Mouse (Mus musculus) inflammation-experienced regulatory T-cells, adult 6 months (primary cell): ENCODE results near the gene Hadhb. TPM values are rescaled to one million over a fixed set of nuclear protein-coding genes. Genes with fewer than 3 reads are reported as not detected.

ENCODE experiments used
- ATAC-seq: one replicate; pipeline ENCODE4 v1.8.0; 2017
- polyA plus RNA-seq, 3 experiments: library from polyadenylated mRNA; unstranded; fragments of 100-300 nt; shearing (Covaris generic); gene quantifications; one replicate each; pipeline ENCODE4 v1.2.1; 2017

Hadhb gene
- polyA plus RNA-seq, 3 experiments from 2014 or later, result 114 to 157 (median 125) TPM

GRCm38 (mm10) chr5:30128680-30129079 is 26.4 kb upstream of the Hadhb start:
- no peak for ATAC-seq

GRCm38 (mm10) chr5:30131246-30131645 is 23.8 kb upstream of the Hadhb start:
- no peak for ATAC-seq

- no peak for ATAC-seq
Measured at GRCm38 (mm10) chr5:30132173-30132572, 22.9 kb upstream of the Hadhb start.

- no peak for ATAC-seq
Measured at GRCm38 (mm10) chr5:30135711-30136231, 19.3 kb upstream of the Hadhb start.

GRCm38 (mm10) chr5:30137271-30137670 is 17.8 kb upstream of the Hadhb start:
- no peak for ATAC-seq

GRCm38 (mm10) chr5:30138193-30138592 is 16.9 kb upstream of the Hadhb start:
- ATAC-seq, result no peak

GRCm38 (mm10) chr5:30146526-30146925 is 8.5 kb upstream of the Hadhb start:
- ATAC-seq, result no peak

GRCm38 (mm10) chr5:30148133-30148920 is 6.7 kb upstream of the Hadhb start:
- ATAC-seq, result no peak

- ATAC-seq, result no peak
Measured at GRCm38 (mm10) chr5:30152007-30152406, 3.0 kb upstream of the Hadhb start.

- ATAC-seq, result no peak
Measured at GRCm38 (mm10) chr5:30152413-30152812, 2.6 kb upstream of the Hadhb start.

GRCm38 (mm10) chr5:30153222-30153621 is 1.8 kb upstream of the Hadhb start:
- ATAC-seq, result no peak

- no peak for ATAC-seq
Measured at GRCm38 (mm10) chr5:30154013-30154412, 1.0 kb upstream of the Hadhb start.

- ATAC-seq, result peak; percentile 25
Measured at GRCm38 (mm10) chr5:30155395-30155792, 346 bp downstream of the Hadhb start.

GRCm38 (mm10) chr5:30155821-30156629 is 977 bp downstream of the Hadhb start:
- peak; percentile 22 for ATAC-seq

GRCm38 (mm10) chr5:30159601-30160000 is 4.6 kb downstream of the Hadhb start:
- ATAC-seq, result no peak

GRCm38 (mm10) chr5:30161836-30162235 is 6.8 kb downstream of the Hadhb start:
- ATAC-seq, result no peak

- ATAC-seq, result no peak
Measured at GRCm38 (mm10) chr5:30162339-30162738, 7.3 kb downstream of the Hadhb start.

GRCm38 (mm10) chr5:30165234-30165946 is 10.3 kb downstream of the Hadhb start:
- no peak for ATAC-seq

GRCm38 (mm10) chr5:30170303-30170940 is 15.4 kb downstream of the Hadhb start:
- ATAC-seq, result no peak

GRCm38 (mm10) chr5:30172115-30172514 is 17.1 kb downstream of the Hadhb start:
- no peak for ATAC-seq

- no peak for ATAC-seq
Measured at GRCm38 (mm10) chr5:30172931-30173692, 18.1 kb downstream of the Hadhb start.

- no peak for ATAC-seq
Measured at GRCm38 (mm10) chr5:30175811-30176210, 20.8 kb downstream of the Hadhb start.
